ENCODE assay signal across 10 mouse cellular contexts in the genomic region with DNA sequence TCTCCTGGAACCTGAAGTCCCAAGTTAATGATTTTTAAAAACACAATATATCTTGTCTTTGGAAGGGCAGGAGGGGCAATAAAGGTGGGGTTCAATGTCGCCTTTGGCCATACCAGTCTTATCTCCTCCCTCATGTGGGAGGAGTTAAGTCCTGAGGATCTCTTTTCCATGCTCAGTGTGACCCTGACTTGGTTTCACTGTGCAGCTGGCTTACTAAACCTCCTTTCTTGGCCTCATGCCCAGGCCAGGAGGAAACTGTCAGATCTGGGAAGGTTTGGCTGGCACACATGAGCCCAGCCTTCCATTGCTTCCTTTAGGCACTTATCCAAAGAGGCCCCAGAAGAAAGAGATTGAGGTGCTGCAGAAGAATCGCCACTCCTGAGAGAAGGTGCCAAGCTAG. TPM values are rescaled to one million over a fixed set of nuclear protein-coding genes. Genes with fewer than 3 reads are reported as not detected.
DNase-seq lines count a peak whose midpoint lies in the region; ATAC-seq lines count a peak whose summit lies in the region.
"Had no signal": no experiment of that assay in that cellular context is flagged by ENCODE, and none has a peak within 500 bp of the region (broad histone marks: within the 10 kb centered on the region; RNA-seq: fewer than 3 reads in every experiment).

A gene (plus strand): TSS at position 189 of the 400 bp plus-strand sequence.

- no peaks in the 10 kb centered on the region for H3K36me3 ChIP-seq in forebrain, embryonic 14.5 days (ENCODE audit: control insufficient read depth, insufficient read depth, low read length)
- H3K36me3 ChIP-seq in forebrain, embryonic 15.5 days: no peaks in the 10 kb centered on the region
- H3K36me3 ChIP-seq in midbrain, embryonic 15.5 days (replicated peaks): no peaks in the 10 kb centered on the region

- no peaks in the 10 kb centered on the region for H3K4me1 ChIP-seq in forebrain, embryonic 14.5 days (ENCODE audit: control insufficient read depth, insufficient read depth, low read length)
- no peaks in the 10 kb centered on the region for H3K4me1 ChIP-seq in forebrain, embryonic 15.5 days
- H3K4me1 ChIP-seq in midbrain, embryonic 15.5 days: no peaks in the 10 kb centered on the region

- H3K4me2 ChIP-seq in forebrain, embryonic 14.5 days (ENCODE audit: low read length): no peak within 1 kb of the TSS
- no peak within 1 kb of the TSS for H3K4me2 ChIP-seq in forebrain, embryonic 15.5 days (replicated peaks)
- no peak within 1 kb of the TSS for H3K4me2 ChIP-seq in midbrain, embryonic 15.5 days

- H3K4me3 ChIP-seq in forebrain, embryonic 14.5 days (ENCODE audit: low read depth, low read length): no peak within 1 kb of the TSS
- no peak within 1 kb of the TSS for H3K4me3 ChIP-seq in forebrain, embryonic 15.5 days
- no peak within 1 kb of the TSS for H3K4me3 ChIP-seq in midbrain, embryonic 15.5 days
- H3K4me3 ChIP-seq: myocyte had no signal

- no peak within 1 kb of the TSS for H3K9ac ChIP-seq in forebrain, embryonic 14.5 days (ENCODE audit: low read length)
- H3K9ac ChIP-seq in forebrain, embryonic 15.5 days (replicated peaks): no peak within 1 kb of the TSS
- no peak within 1 kb of the TSS for H3K9ac ChIP-seq in midbrain, embryonic 15.5 days

- 38% methylated on average over 2 of the region's 2 CpGs for WGBS in forebrain, embryonic 14.5 days
- WGBS in forebrain, embryonic 15.5 days: 50% methylated on average over 2 of the region's 2 CpGs
- 61% methylated on average over 2 of the region's 2 CpGs for WGBS in midbrain, embryonic 15.5 days

- DNase-seq in forebrain, embryonic 14.5 days (ENCODE audit: low spot score): peak; percentile 33
- DNase-seq in right cerebral cortex, postnatal 10 days (ENCODE audit: low spot score in 2 of 2): peak; percentile 40 to 53
- DNase-seq in right cerebral cortex, adult 2 months (ENCODE audit: low spot score in 2 of 2): no peak
- peak; percentile 74 to 82 for DNase-seq in kidney, postnatal 25 days
- peak; percentile 64 for DNase-seq in testis, postnatal 10 days (ENCODE audit: low spot score)
- DNase-seq in natural killer cell, adult 2 months (ENCODE audit: low spot score in 2 of 2): no peak

- no peaks in the 10 kb centered on the region for H3K27me3 ChIP-seq in forebrain, embryonic 14.5 days (replicated peaks; ENCODE audit: control insufficient read depth, insufficient read depth, low read length)
- H3K27me3 ChIP-seq in forebrain, embryonic 15.5 days: no peaks in the 10 kb centered on the region
- H3K27me3 ChIP-seq in midbrain, embryonic 15.5 days (replicated peaks): no peaks in the 10 kb centered on the region

- no peaks in the 10 kb centered on the region for H3K9me3 ChIP-seq in forebrain, embryonic 14.5 days (replicated peaks; ENCODE audit: control insufficient read depth, low read length)
- no peaks in the 10 kb centered on the region for H3K9me3 ChIP-seq in forebrain, embryonic 15.5 days
- no peaks in the 10 kb centered on the region for H3K9me3 ChIP-seq in midbrain, embryonic 15.5 days

- no peak within 1 kb of the TSS for H3K27ac ChIP-seq in forebrain, embryonic 14.5 days (ENCODE audit: low read depth, low read length)
- H3K27ac ChIP-seq in forebrain, embryonic 15.5 days (replicated peaks): no peak within 1 kb of the TSS
- H3K27ac ChIP-seq in midbrain, embryonic 15.5 days: no peak within 1 kb of the TSS

- ATAC-seq in forebrain, embryonic 14.5 days: no peak
- ATAC-seq in forebrain, embryonic 15.5 days (replicated peaks): no peak
- no peak for ATAC-seq in midbrain, embryonic 15.5 days (replicated peaks)
- ATAC-seq: CD4-positive, CD25-positive, alpha-beta regulatory T cell, adult 4 months had no signal

RNA-seq across cellular contexts. Expression of the gene that starts here (rescaled TPM):
- not detected in 2 replicates for polyA plus RNA-seq in forebrain, embryonic 14.5 days (2014; fragmentation: Nextera tagmentation; extraction: Ambion mirVana)
- not detected in 2 replicates for polyA plus RNA-seq in forebrain, embryonic 15.5 days (2015; fragmentation: Nextera tagmentation; extraction: Ambion mirVana)
- 0.26 TPM in 1 of 2 replicates, not detected in the other for polyA plus RNA-seq in midbrain, embryonic 15.5 days (2015; fragmentation: Nextera tagmentation; extraction: Ambion mirVana)
- polyA plus RNA-seq: CD4-positive, CD25-positive, alpha-beta regulatory T cell, adult 4 months had no signal

Comparison
In these comparisons a context has a peak if more than half of its experiments do, and no peak if none do; other contexts are left out.
1. DNase-seq: peak in right cerebral cortex, postnatal 10 days (2 of 2), kidney, postnatal 25 days (2 of 2) and testis, postnatal 10 days (single experiment); none in right cerebral cortex, adult 2 months (0 of 2) and natural killer cell, adult 2 months (0 of 2).
2. Peak in DNase-seq in forebrain, embryonic 14.5 days; RNA of the gene not detected or under 1 TPM.